Mouse (Mus musculus): ENCODE results near the gene Timp2. TPM values are rescaled to one million over a fixed set of nuclear protein-coding genes. Genes with fewer than 3 reads are reported as not detected.

Gene Timp2
- total RNA-seq, 2 experiments from 2014 or later, result 121 to 138 TPM

DNA sequence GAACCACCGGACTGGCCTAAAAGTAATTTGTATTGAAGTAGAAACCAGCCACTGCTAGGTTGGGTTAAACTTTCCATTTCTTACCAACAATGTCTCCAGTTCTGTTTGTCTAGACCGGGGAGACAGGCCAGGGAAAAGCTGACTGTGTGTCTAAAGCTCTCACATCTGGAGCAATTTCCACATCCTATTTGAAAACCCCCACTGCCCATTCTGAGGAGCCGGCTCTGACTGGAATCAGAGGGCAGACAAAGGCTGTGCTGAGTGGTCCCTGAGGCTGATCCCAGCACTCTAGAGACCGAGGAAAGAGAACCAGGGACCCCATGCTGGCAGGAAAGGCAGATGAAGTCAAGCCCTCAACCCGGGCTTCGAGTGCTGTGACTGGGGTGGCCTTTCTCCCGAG, 17.1 kb upstream of the Timp2 start:
- DNase-seq (ENCODE audit: low spot score), result no peak
- intact Hi-C loops (cut with DNase I), result no loop called here

DNA sequence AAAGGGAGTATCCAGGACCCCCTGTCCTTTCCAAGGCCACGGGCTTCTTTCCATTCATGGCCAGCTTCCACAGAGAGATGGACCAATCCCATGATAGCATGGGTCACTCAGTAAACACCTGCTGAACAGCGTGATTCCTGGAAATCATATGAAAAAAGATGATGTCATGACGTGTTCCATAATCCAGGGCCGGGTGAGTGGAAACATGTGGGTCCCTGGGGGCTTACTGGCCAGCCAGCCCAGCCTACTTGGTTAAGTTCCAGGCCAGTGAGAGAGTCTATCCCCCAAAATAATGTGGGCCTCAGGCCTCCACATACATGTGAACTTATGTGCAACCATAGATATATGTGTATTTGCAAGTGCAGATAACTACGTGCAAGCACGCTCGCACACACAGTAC, 16.3 kb upstream of the Timp2 start:
- intact Hi-C loops (cut with DNase I), result no loop called here
- no peak for DNase-seq (ENCODE audit: low spot score)

DNA sequence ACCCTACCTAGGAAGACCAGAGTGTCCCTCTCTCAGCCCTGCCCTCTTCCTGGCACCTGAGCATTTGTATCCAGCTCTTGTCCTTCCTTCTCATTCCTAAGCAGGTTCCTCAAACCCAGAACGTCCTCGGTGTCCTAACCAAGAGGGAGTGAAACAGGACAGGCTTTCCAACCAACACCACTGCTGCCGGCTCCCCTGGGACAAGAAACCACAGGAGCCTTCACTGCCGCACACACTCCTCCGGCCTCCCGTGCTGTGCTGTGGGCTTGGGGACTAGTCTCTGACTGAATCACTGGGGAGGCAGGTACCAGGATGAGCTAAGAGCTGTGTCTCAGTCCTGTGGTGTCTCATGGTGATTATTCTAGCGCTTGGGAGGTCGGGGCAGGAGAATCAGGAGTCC, 14.1 kb upstream of the Timp2 start:
- intact Hi-C loops (cut with DNase I), result no loop called here
- DNase-seq (ENCODE audit: low spot score), result no peak

DNA sequence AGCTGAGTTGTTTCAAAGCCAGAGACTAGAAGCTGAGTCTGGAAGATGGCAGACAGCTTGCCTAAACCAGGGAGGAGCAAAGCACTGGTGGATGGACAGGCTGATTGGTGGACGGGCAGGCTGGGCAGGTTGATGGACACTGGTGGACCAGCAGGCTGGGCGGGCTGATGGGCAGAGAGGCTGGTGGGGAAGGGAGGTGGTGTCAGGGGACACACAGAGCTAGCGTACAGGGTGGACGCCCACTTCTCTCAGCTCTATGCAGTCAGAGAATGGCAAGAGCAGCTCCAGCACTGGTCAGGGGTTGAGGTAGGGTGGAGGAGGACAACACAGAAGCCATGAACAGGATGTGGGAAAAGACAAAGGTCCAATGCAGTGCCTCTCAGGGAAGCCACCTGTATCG, 13.7 kb upstream of the Timp2 start:
- intact Hi-C loops (cut with DNase I), result no loop called here
- no peak for DNase-seq (ENCODE audit: low spot score)

DNA sequence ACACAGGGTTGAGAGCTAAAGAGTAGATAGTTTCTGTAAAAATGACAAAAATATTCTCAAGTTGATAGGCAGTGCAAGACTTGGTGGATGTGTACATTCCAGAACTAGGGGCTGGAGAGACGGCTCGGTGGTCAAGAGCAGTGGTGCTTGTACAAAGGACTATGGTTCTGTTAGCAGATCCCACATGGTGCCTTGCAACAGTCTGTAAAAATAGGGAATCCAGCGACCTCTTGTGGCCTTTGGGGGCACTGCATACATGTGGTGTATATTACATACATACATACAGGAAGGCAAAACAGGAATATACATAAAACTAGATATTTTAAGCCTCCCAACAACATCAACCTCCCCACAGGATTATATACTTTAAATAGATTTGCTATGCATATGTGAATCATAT, 12.8 kb upstream of the Timp2 start:
- intact Hi-C loops (cut with DNase I), result no loop called here
- no peak for DNase-seq (ENCODE audit: low spot score)

DNA sequence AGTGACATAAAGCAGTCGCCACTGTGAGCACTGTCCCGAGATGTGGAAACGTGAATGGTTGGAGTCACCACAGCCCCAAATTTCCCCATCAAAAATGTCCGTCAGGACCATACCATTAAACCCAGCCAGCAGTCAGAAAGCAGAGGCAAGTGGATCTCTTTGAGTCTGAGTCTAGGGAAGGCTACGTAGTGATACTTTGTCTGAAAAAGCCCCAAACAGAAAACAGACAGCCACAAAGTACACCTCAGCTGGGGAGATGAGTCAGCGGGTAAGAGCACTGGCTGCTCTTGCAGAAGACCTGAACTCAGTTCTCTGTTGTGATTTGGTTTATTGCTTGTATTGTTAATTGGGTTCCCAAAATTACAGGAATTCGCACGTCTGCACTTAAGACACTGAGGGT, 11.0 kb upstream of the Timp2 start:
- intact Hi-C loops (cut with DNase I), result no loop called here
- DNase-seq (ENCODE audit: low spot score), result no peak

DNA sequence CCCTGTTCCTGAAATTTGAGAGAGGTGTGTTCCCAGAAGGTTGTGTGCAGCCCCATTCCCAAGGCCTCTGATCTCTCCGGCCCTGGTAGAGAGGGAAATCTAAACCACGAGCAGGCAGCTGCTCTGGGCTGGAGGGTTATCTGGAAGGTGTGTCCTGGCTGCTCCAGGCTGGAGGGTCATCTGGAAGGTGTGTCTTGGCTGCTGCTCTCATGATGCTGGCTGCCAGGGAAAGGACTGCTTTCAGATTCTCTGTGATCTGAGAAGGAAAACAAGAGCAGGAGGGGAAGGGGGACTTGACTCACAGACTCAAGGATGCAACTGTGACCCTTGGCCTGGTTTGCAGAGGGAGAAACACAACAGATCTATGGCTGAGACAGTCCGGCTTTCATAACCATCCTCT, 10.6 kb upstream of the Timp2 start:
- no peak for DNase-seq (ENCODE audit: low spot score)
- intact Hi-C loops (cut with DNase I), result no loop called here

DNA sequence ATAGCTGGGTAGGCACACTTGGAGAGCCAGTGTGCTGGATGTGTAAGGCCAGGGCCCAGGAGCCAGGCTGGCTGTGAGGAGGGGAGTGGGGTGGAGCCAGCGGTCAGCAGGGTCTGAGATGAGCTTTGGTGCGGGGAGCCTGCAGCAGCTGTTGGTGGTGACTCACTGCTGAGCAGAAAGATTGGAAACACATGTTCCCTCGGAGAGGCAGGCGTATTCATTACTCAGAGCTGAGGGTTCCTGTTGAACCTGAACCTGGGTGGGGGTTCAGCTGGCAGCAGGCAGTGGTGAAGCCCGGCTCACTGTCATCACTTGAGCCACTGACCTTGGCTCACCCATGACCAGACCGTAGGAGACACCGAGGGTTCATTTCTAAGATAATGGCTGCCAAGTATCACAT, 9.6 kb upstream of the Timp2 start:
- intact Hi-C loops (cut with DNase I), result no loop called here
- DNase-seq (ENCODE audit: low spot score), result peak; percentile 69

DNA sequence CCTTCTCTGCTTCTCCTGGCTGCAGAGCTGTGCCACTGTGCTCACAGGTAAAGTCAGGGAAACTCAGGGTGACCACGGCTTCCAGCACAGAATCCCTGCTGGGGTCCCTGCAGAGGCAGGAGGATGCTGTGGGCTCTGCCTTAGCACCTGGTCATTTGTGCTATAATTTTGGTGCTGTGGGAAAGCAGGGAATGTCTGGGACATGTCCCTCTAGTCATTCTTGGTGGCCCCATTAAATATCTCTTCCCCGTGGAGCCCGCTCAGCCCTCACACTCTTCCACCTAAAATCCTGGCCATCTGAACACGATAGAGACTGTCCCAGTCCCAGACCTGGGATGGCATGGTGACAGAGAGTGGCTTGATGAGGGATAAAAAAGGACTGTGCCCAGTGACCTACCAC, 8.5 kb upstream of the Timp2 start:
- intact Hi-C loops (cut with DNase I), result no loop called here
- DNase-seq (ENCODE audit: low spot score), result no peak

DNA sequence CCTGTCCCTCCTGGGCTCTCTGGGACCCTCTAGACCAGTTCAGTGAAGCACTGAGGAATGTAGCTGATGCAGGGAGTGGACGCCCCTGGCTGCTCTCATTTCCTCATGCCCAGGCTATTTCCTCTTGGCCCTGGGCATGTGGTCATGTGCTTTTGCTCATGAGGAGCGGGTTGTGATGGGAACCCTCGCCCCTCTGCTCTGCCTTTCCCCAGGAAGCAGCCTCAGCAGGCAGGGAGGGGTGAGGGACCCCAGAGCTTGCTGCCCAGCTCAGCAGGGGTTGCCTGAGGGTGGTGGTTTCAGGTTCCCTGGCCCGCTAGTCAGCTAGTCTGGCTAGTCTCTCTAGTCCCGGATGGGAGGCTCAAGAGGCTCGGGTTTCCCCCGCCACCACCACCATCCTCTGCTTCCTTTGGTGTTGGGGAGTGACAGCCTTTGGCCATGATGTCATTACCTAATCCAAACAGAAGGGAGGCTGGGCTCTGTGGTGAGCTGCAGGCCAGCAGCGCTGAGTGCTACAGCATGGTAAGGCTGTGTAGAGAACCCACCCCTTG, 7.5 kb upstream of the Timp2 start:
- peak; percentile 73 for DNase-seq (ENCODE audit: low spot score)
- intact Hi-C loops (cut with DNase I), result no loop called here

DNA sequence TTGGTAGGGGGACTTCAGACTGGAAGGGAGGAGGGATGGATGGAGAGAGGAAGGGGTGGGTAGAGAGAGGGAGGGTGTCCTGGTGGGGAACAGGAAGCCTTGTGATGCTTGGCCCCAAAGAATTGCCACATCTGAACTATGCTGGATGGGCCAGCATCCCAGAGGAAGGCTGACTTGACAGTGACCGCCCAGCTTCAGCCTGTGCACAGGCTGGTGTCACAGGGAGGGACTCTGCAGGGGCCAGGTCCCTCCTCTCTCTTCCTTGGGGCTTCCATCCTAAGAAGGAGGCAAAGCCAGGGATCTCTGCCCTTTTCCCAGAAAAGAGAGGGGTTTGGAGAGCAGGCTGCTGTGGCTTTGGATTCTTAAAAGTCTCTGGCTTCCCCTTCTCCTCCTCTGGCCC, 7.0 kb upstream of the Timp2 start:
- intact Hi-C loops (cut with DNase I), result no loop called here
- peak; percentile 50 for DNase-seq (ENCODE audit: low spot score)

DNA sequence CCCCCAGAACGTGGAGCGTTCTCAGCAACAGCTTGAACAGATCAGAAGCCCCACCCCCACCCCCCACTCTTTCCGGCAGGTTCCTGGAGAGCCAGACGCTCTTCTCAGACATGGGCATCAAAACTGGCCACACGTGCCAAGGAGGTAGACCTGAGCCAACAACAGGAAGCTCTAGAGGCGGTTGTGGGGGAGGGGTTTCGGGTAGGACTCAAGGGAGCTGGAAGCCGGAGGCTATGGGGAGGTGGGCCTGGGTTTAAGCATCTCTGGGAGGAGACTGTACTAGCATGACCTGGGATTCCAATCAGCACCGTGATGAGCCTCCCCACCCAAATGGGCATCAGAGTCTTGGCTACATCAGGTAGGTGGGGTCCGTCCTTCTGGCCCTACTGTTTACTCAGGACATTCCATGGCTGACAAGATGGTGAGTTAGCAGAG, 5.4 kb upstream of the Timp2 start:
- intact Hi-C loops (cut with DNase I), result no loop called here
- DNase-seq (ENCODE audit: low spot score), result peak; percentile 33

DNA sequence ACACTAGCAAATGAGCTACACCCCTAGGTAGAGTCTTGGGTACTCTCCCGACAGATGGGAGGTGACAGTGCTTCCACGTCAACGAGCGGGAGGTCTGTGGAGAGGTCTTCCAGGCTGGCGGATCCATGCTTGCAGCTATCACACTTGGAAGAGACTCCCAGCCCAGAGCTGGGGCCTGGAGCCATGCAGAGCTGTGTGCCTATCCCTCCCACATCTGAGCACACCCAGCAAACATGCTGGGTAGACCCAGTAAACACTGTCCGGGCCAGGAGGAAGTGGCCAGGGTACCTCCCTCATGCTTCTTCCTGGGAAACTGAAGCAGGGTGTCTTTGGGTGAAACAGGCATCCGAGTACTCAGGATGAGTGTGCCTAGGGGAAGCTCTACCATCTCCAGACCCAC, 5.0 kb upstream of the Timp2 start:
- intact Hi-C loops (cut with DNase I), result no loop called here
- no peak for DNase-seq (ENCODE audit: low spot score)

DNA sequence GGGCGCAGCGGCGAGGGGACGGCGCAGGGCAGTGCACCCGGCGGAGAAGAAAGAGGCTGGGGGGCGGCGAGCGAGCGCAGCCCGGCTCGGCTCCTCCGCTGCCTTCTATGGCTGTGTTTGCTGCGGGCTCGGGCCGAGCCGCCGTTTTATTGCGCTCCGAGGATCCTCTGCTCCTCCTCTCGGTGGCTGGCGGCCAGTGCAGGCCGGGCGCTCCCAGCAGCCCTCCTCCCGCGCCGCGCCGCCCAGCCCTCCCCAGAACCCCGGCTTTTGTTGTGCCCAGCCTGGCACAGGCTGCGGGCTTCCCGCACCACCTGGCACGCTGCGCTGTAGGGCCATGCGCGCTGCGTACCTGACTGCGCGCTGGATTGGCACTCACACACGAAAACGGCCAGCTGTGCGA, 335 bp downstream of the Timp2 start:
- peak; percentile 81 for DNase-seq (ENCODE audit: low spot score)
- intact Hi-C loops (cut with DNase I), result loop anchor here (1.0 kb wide), 1 partner anchor 38 kb away; no protein-coding TSS in a partner anchor

DNA sequence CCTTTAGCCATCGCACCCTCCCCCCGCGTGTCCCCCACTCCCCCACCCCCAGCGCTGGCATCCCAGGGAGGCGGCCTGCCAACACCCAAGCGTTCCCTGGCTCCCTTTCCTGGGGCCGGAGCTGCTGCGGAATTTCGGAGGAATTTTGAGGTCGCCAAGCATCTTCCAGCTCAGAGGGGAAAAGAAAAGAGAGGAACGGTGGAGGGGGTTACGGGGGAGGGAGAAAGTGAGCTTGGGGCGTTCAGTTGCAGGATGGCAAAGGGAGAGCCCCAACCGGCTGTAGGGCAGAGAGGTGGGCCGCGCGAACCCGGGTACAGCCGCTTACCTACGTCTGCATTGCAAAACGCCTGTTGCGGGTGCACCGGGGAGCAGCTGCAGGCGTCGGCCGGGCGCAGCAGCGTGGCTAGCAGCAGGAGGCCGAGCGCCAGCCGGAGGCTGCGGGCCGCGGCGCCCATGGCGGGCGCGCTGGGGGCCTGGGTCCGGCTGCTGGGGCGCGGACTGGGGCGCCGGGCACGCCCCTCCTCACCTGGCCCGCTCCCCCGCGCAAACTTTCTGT, 826 bp downstream of the Timp2 start:
- intact Hi-C loops (cut with DNase I), result loop anchor here (1.0 kb wide), 1 partner anchor 37 kb away; no protein-coding TSS in a partner anchor
- no peak for DNase-seq (ENCODE audit: low spot score)

DNA sequence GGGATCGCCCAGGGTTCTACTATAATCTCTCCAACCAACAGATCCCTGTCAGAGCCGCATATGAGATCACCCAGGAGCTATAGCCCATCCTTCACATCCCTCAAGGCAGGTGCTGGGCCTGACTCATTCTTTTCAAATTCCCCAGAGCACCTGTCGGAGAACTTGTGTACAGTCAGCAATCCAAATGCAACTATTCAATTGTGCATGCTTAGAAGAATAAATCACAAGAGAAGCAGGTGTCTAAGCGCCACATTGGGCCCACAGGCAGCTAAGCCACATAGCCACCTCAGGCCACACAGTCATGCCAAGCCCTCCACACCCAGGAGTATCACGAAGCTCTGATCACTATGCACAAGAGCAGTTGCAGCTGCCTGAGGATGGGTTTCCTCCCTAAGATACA, 6.0 kb downstream of the Timp2 start:
- intact Hi-C loops (cut with DNase I), result no loop called here
- DNase-seq (ENCODE audit: low spot score), result no peak

DNA sequence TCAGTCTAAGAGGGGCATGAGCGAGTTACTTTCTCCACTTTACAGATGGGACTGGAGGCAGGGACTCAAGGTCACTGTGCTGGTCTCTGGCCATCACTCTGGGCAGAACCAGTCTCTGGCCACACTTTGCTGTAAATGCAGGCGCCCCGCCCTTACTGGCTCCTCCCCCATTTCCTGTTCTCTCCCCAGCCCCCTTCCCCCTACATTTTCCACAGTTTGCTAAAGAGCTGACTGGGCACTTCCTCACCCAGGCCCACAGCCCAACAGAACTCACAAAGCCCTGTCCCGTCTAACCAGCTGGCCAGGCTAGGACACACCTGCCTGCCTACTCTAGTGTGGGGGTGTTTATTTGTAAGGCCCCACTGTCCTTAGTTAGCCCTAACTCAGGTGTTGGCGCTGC, 6.7 kb downstream of the Timp2 start:
- intact Hi-C loops (cut with DNase I), result no loop called here
- DNase-seq (ENCODE audit: low spot score), result no peak

DNA sequence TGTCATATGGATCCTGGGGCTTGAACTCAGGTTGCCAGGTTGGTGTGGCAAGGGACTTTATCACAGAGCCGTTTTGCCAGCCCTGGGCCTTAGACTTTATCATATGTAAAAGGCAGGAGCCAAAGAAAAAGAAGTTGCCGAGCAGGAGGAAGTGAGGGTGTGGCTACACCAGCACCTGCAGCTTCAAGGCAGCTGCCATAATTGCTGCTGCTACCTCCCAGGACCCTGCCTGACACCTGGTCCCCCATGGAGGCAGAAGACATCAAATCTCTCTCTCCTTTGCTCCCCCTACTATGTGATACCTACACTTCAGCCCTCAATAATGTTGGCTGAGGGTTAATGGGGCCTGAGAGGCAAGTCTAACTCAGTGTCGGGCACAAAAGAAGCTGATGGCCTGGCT, 7.1 kb downstream of the Timp2 start:
- no peak for DNase-seq (ENCODE audit: low spot score)
- intact Hi-C loops (cut with DNase I), result no loop called here

DNA sequence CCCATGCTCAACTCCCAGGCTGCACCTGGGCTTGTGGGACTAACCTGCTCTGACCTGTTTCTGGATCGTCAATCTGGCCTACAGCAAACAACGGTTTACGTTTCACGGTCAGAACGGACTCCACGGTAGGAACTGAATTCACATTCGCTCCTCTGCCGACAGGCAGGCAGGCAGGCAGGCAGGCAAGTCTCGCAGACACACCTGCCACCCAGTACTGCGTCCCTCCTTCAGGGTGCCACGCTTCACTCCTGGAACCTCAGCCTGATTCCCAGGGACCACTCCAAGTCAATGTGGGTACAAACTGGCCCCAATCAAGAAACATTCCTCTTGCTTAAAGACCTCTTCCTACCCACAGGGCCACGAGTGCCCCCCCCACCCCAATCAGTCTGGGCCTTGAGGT, 7.6 kb downstream of the Timp2 start:
- DNase-seq (ENCODE audit: low spot score), result no peak
- intact Hi-C loops (cut with DNase I), result no loop called here

DNA sequence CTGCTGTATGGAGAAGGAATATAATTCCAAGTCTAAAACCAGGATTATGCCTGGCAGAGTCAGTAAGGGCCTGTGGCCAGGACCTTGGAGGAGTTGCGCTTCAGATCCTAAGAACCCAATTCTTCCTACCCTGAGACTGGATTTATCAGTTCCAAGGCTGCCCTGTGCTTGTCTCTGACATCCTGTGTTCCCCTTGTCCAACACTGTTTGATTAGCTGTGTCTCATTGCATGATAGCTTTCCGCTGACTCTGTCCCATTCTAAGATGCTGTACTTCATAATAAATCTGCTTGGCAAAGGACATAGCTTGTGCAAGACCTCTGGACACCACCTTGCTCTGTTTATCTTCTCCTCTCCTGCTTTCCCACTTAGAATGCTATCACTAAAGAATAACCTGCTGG, 8.1 kb downstream of the Timp2 start:
- no peak for DNase-seq (ENCODE audit: low spot score)
- intact Hi-C loops (cut with DNase I), result no loop called here

DNA sequence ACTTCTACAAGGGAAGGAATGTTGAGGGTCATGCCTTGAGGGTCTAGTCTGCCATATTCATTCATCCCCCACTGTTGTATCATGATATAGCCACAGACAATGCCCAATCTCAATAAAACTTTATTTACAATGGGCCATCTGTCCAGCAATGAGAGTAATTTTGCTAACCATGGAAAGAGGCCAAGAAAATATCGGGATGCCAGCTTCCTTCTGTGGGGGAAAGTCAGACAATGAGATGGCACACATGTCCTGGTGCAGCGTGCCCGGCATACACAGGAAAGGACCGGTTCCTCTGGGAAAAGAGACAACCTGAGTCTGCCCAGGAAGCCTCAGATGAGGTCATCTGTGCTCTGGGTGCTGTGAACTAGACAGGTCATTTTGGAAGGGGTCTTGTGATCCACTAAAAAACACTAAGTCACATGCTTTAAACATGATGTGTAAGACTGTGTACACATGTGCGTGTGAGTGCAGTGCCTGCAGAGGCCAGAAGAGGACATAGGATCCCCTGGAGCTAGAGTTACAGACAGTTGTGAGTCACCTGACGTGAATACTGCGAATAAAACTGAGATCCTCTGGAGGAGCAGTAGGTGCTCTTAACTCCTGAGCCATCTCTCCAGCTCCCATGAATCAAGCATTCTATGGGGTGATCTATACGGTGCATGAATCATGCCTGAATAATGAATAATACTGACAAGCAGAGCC, 9.0 kb downstream of the Timp2 start:
- intact Hi-C loops (cut with DNase I), result no loop called here
- no peak for DNase-seq (ENCODE audit: low spot score)

DNA sequence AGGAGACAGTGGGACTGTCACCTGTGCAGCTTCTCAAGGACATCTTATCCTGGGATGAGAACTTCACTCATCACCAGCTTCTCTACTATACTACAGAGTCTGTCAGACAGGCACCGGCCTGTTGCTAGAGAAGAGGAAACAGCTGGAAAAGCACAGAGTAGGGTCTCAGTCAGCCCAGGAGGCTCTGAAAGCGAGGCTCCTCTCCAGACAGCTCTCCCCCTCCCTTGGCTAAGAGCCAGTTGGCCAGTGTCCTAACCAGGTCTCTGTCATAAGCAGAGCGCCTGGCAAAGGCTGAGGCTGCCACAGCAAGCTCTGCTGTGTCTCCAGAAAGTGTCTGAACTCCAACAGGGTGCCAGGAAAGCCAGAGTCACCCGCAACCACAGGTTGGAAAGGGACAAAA, 9.8 kb downstream of the Timp2 start:
- DNase-seq (ENCODE audit: low spot score), result no peak
- intact Hi-C loops (cut with DNase I), result no loop called here

Measured in heart, postnatal 25 days (tissue).